Comparison of ENCODE assay signal across 9 mouse cellular contexts in genomic region chr13:54457062-54457461, GRCm38 (mm10). TPM values are rescaled to one million over a fixed set of nuclear protein-coding genes. Genes with fewer than 3 reads are reported as not detected.
DNase-seq lines count a peak whose midpoint lies in the region; ATAC-seq and TF ChIP-seq lines count a peak whose summit lies in the region.
"Had no signal": no experiment of that assay in that cellular context is flagged by ENCODE, and none has a peak within 500 bp of the region (broad histone marks: within the 10 kb centered on the region; RNA-seq: fewer than 3 reads in every experiment).

No protein-coding gene starts in this region.

- H3K27ac ChIP-seq in left cerebral cortex, adult 2 months: no peak overlapping the region
- H3K27ac ChIP-seq in heart, embryonic 12.5 days (ENCODE audit: poor library complexity, severe bottlenecking): no peak overlapping the region
- H3K27ac ChIP-seq: liver, embryonic 13.5 days had no signal

- peaks cover 79% of the 10 kb centered on the region for H3K36me3 ChIP-seq in heart, embryonic 12.5 days

- WGBS in heart, embryonic 12.5 days: 70% methylated on average over 2 of the region's 2 CpGs

- no peak overlapping the region for H3K4me2 ChIP-seq in heart, embryonic 12.5 days
- H3K4me2 ChIP-seq: liver, embryonic 13.5 days had no signal

- H3K4me3 ChIP-seq in left cerebral cortex, adult 2 months: no peak overlapping the region
- H3K4me3 ChIP-seq in heart, embryonic 12.5 days: no peak overlapping the region
- H3K4me3 ChIP-seq: liver, embryonic 13.5 days had no signal

- DNase-seq in left cerebral cortex, adult 2 months (ENCODE audit: extremely low spot score in 1 of 2, low spot score in 2 of 2): no peak
- no peak for DNase-seq in left cerebral cortex, adult 18-20 months (ENCODE audit: low spot score in 2 of 2)
- peak; percentile 17 for DNase-seq in Muller cell, postnatal 12 days (ENCODE audit: inconsistent ontology term)
- peak; percentile 18 for DNase-seq in embryo, embryonic 10.5 days (ENCODE audit: low spot score)
- DNase-seq in heart, postnatal 25 days (ENCODE audit: low spot score): no peak
- DNase-seq in neural tube, embryonic 10.5 days (ENCODE audit: extremely low spot score, low spot score): no peak
- DNase-seq: liver, embryonic 13.5 days had no signal

- TF ChIP-seq CTCF in left cerebral cortex, adult 2 months (IDR thresholded peaks at IDR 0.05): peak; percentile 47

- H3K9ac ChIP-seq in heart, embryonic 12.5 days: no peak overlapping the region
- H3K9ac ChIP-seq: liver, embryonic 13.5 days had no signal

- H3K4me1 ChIP-seq in heart, embryonic 12.5 days (replicated peaks): no peaks in the 10 kb centered on the region
- H3K4me1 ChIP-seq: liver, embryonic 13.5 days had no signal

- no peaks in the 10 kb centered on the region for H3K27me3 ChIP-seq in heart, embryonic 12.5 days (replicated peaks)
- H3K27me3 ChIP-seq: liver, embryonic 13.5 days had no signal

- intact Hi-C loops in left cerebral cortex, adult 2 months (cut with DNase I): no loop called here
- intact Hi-C loops in heart, postnatal 25 days (cut with DNase I): no loop called here

- 0 out of 2 replicates have a peak, but pooled peaks have one; percentile 42 for ATAC-seq in neutrophil, adult 5-6 weeks (ENCODE audit: extremely low read depth, insufficient number of reproducible peaks, low FRiP score, poor library complexity, severe bottlenecking)
- ATAC-seq in heart, embryonic 12.5 days (ENCODE audit: insufficient number of reproducible peaks, low FRiP score): no peak

- H3K9me3 ChIP-seq in heart, embryonic 12.5 days (replicated peaks): no peaks in the 10 kb centered on the region
- H3K9me3 ChIP-seq: liver, embryonic 13.5 days had no signal

RNA-seq across cellular contexts. Expression of gene Thoc3, which starts 11.6 kb away (rescaled TPM):
- total RNA-seq in left cerebral cortex, adult 2 months (2021): 10 to 100 TPM; 35.6 to 36.0 TPM
- total RNA-seq in left cerebral cortex, adult 18-20 months (2021): 10 to 100 TPM; 32.1 to 33.1 TPM
- 13.4 and 16.1 TPM in 2 replicates for total RNA-seq in neutrophil, adult 5-6 weeks (2017)
- total RNA-seq in heart, postnatal 25 days (2021): 10 to 100 TPM; 17.7 to 23.4 TPM
- polyA plus RNA-seq in heart, embryonic 12.5 days (2016; fragmentation: Nextera tagmentation; extraction: Ambion mirVana): 88.2 and 92.4 TPM in 2 replicates

RNA-seq across cellular contexts. Expression of gene Simc1, which starts 46.5 kb away (rescaled TPM):
- total RNA-seq in left cerebral cortex, adult 2 months (2021): 10 to 100 TPM; 16.0 TPM
- total RNA-seq in left cerebral cortex, adult 18-20 months (2021): 10 to 100 TPM; 15.5 to 16.9 TPM
- total RNA-seq in neutrophil, adult 5-6 weeks (2017): 18.5 and 21.9 TPM in 2 replicates
- 1 to 10 TPM; 2.0 to 2.4 TPM for total RNA-seq in heart, postnatal 25 days (2021)
- 6.3 and 6.6 TPM in 2 replicates for polyA plus RNA-seq in heart, embryonic 12.5 days (2016; fragmentation: Nextera tagmentation; extraction: Ambion mirVana)

Comparison
In these comparisons a context has a peak if more than half of its experiments do, and no peak if none do; other contexts are left out.
1. DNase-seq: peak in Muller cell, postnatal 12 days (single experiment) and embryo, embryonic 10.5 days (single experiment); none in left cerebral cortex, adult 2 months (0 of 2), left cerebral cortex, adult 18-20 months (0 of 2), heart, postnatal 25 days (single experiment) and neural tube, embryonic 10.5 days (single experiment).